Mouse (Mus musculus) heart, adult 2 months (tissue): ENCODE measurements around the gene Kcnb1. TPM values are rescaled to one million over a fixed set of nuclear protein-coding genes. Genes with fewer than 3 reads are reported as not detected.

Experiments used
- DNase-seq, 2 experiments: peaks; one replicate each; pipeline ENCODE4 v3.0.0; 2021
- H3K27ac ChIP-seq: fragments of 200-600 bp; 2 replicates; pipeline ENCODE4 v1.8.1; 2022
- H3K27me3 ChIP-seq: fragments of 200-500 bp; 2 replicates; pipeline ENCODE4 v1.6.1; 2012; ENCODE audit warnings: mild to moderate bottlenecking, low read length, inconsistent platforms, mixed read lengths; ENCODE audit not compliant: control insufficient read depth, insufficient read depth
- H3K36me3 ChIP-seq: fragments of 200-500 bp; 2 replicates; pipeline ENCODE4 v1.6.1; 2012; ENCODE audit warnings: low read length, inconsistent platforms; ENCODE audit not compliant: control insufficient read depth, insufficient read depth
- H3K4me1 ChIP-seq: fragments of 200-500 bp; 2 replicates; pipeline ENCODE4 v1.6.1; 2011; ENCODE audit warnings: low read length; ENCODE audit not compliant: control insufficient read depth, insufficient read depth
- H3K4me3 ChIP-seq: fragments of 200-600 bp; 2 replicates; pipeline ENCODE4 v1.8.1; 2022
- H3K79me2 ChIP-seq: fragments of 200-500 bp; replicated peaks from 2 replicates; pipeline ENCODE4 v1.6.1; 2012; ENCODE audit warnings: mild to moderate bottlenecking, inconsistent platforms, low read length, moderate library complexity, mixed read lengths; ENCODE audit not compliant: control insufficient read depth, insufficient read depth
- H3K9ac ChIP-seq: fragments of 200-500 bp; 2 replicates; pipeline ENCODE4 v1.6.1; 2012; ENCODE audit warnings: low read depth, mild to moderate bottlenecking, control low read depth, inconsistent platforms, low read length, mixed read lengths
- CTCF ChIP-seq: fragments of 200-600 bp; IDR thresholded peaks from 2 replicates; pipeline ENCODE4 v1.8.1; 2022; ENCODE audit warnings: antibody characterized with exemption, mild to moderate bottlenecking, moderate library complexity
- EP300 ChIP-seq: fragments of 200-500 bp; IDR thresholded peaks from 2 replicates; pipeline ENCODE4 v1.6.1; 2011; ENCODE audit warnings: low read depth, low read length, control low read depth; ENCODE audit not compliant: insufficient read depth
- POLR2A ChIP-seq: fragments of 200-500 bp; IDR thresholded peaks from 2 replicates; pipeline ENCODE4 v1.6.1; 2011; ENCODE audit warnings: mild to moderate bottlenecking, low read depth, low read length, control low read depth; ENCODE audit not compliant: insufficient read depth
- WGBS: fragments of 180-500 bp; shearing (Covaris S2); methylation state at CpG from one replicate; pipeline ENCODE4 v1.1.7; 2018; 5-methylcytosine and 5-hydroxymethylcytosine counted together
- intact Hi-C: fragments of 180-260 bp; cut with DNase I; formaldehyde crosslinking; loops from one replicate; pipeline ENCODE4 v1.15.1; 2025
- polyA plus RNA-seq: library from polyadenylated mRNA; depleted of rRNA; stranded (reverse); fragments of >200 nt; gene quantifications from 2 replicates; pipeline ENCODE4 v1.2.3, GENCODE M21; 2012
- total RNA-seq, 2 experiments: library from RNA; stranded (reverse); gene quantifications; 2 replicates each; pipeline ENCODE4 v1.2.3; 2021

Gene Kcnb1
- total and polyA plus RNA-seq, 3 experiments, result 17.2 to 38.8 (median 32.8) TPM

DNA sequence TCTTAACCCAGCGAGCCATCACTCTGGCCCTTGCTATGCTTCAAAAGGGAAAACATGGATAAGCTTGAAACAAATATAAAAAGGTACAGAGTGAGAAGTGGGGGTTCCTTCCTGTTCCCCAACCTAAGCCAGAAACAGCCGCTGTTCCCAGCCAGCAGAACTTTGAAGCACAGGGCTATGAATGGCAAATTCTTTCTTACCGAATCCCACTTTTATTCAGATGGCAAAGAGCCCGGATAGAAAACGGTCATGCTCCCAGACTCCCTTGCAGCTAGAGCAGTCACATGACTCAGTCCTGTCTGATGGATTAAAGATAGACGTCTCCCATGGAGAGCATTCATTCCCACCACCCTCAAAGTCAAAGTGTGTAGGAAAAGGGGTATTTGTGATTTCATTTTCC lies 39.1 kb downstream of the Kcnb1 start:
- Histone ChIP-seq H3K27ac (no peak overlapping the region), H3K27me3 (no peaks in the 10 kb centered on the region), H3K36me3 (no peaks in the 10 kb centered on the region), H3K9ac (no peak overlapping the region), H3K4me3 (no peak overlapping the region), H3K79me2 (peaks cover 6% of the 10 kb centered on the region; the same call in 1 of the 2 replicates), H3K4me1 (peaks cover 17% of the 10 kb centered on the region)
- intact Hi-C loops, result no loop called here
- WGBS, result 80% methylated on average over 6 of the region's 6 CpGs
- TF ChIP-seq POLR2A (no peak), EP300 (no peak), CTCF (no peak)
- DNase-seq, result no peak

DNA sequence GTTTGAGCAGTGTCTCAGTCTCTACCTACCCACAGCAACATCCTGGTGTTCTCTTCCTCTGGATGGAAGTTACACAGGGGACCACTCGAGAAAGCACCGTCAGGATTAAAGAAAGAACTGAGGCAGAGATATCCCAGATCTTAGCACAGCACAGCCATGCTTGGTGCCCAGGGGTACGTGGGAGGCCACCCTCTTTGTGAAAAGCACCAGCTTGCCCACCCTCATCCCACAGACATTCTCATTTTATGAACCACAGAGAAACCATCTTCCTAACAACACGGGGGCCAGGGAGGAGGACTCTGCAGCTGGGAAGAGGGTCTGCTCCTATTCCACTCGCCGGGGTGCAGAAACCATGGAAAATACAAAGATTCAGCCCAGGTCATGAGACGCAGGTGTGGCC lies 39.8 kb downstream of the Kcnb1 start:
- DNase-seq, result no peak
- TF ChIP-seq CTCF, result no peak
- TF ChIP-seq EP300, result no peak
- no peak for TF ChIP-seq POLR2A
- H3K79me2 ChIP-seq, result peaks cover 2% of the 10 kb centered on the region; the same call in 1 of the 2 replicates
- intact Hi-C loops, result no loop called here
- H3K27ac ChIP-seq, result no peak overlapping the region
- no peaks in the 10 kb centered on the region for H3K27me3 ChIP-seq
- H3K36me3 ChIP-seq, result no peaks in the 10 kb centered on the region
- 89% methylated on average over 7 of the region's 7 CpGs for WGBS
- peaks cover 14% of the 10 kb centered on the region for H3K4me1 ChIP-seq
- no peak overlapping the region for H3K4me3 ChIP-seq
- H3K9ac ChIP-seq, result no peak overlapping the region

DNA sequence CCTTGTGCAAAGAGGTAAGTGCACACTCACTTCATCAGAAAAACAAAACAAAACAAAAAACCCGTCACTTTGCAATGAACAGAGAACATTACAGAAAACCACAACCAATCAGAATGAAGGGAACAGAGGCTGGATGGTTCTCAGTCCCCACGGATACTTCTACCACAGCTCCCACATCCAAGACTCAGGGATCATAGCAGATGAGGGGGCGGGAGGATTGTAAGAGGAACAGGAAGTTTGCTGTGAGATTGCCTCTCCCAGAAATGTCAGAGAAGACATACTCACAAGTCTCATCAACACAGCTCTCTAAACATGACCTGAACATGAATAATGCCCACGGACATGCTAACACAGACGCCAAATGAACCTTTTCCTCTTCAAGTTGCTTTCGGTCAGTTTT lies 40.9 kb downstream of the Kcnb1 start:
- Histone ChIP-seq H3K27ac (no peak overlapping the region), H3K27me3 (no peaks in the 10 kb centered on the region), H3K4me3 (no peak overlapping the region), H3K4me1 (peaks cover 13% of the 10 kb centered on the region), H3K79me2 (0 out of 2 replicates have a peak, but pooled peaks cover 2% of the 10 kb centered on the region), H3K36me3 (no peaks in the 10 kb centered on the region), H3K9ac (no peak overlapping the region)
- DNase-seq, result no peak
- 83% methylated on average over 6 of the region's 6 CpGs for WGBS
- TF ChIP-seq POLR2A (no peak), CTCF (no peak), EP300 (no peak)
- intact Hi-C loops, result no loop called here

DNA sequence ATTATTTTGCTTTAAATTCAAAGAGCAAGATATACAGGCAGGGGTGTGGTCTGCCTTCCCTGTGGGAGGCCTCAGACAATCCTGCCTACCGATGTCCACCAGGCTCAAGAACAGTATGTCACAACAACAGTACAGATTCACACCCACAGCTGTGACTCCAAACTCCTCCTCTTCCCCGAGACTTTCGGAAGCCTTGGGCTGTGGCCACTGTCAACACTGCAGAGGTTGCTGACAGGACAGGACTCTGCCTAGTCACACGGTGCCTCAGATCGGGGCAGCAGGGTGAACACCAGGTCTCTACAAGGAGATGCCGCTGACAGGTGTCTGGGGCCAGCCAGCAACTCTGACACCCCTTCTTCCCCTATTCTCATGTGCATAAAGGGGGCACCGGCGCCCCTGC lies 42.2 kb downstream of the Kcnb1 start:
- Histone ChIP-seq H3K79me2 (0 out of 2 replicates have a peak, but pooled peaks cover 2% of the 10 kb centered on the region), H3K9ac (no peak overlapping the region), H3K27me3 (no peaks in the 10 kb centered on the region), H3K36me3 (no peaks in the 10 kb centered on the region), H3K27ac (no peak overlapping the region; the same call in 1 of the 2 replicates), H3K4me1 (peaks cover 11% of the 10 kb centered on the region), H3K4me3 (no peak overlapping the region)
- 39% methylated on average over 8 of the region's 8 CpGs for WGBS
- DNase-seq, result peak; percentile 40 to 52
- TF ChIP-seq POLR2A (no peak), EP300 (no peak), CTCF (no peak)
- intact Hi-C loops, result no loop called here

DNA sequence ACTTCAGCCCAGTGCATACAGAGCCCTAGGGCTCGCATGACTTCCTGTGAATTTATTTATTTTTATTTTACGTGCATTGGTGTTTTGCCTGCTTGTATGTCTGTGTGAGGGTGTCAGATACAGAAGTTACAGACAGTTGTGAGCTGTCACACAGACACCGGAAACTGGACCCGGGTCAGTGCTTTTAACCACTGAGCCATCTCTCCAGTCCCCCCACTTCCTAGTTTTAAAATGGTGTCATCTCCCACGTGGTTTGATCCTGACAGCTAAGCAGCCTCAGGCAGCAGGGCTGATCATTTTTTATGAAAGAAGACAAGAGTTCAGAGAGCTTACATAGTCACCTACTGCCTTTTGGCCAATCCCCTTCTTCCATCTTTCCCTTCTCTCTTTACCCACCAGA lies 44.1 kb downstream of the Kcnb1 start:
- Histone ChIP-seq H3K36me3 (no peaks in the 10 kb centered on the region), H3K27ac (no peak overlapping the region), H3K27me3 (no peaks in the 10 kb centered on the region), H3K4me3 (no peak overlapping the region), H3K9ac (no peak overlapping the region), H3K79me2 (peaks cover 2% of the 10 kb centered on the region), H3K4me1 (peaks cover 11% of the 10 kb centered on the region)
- intact Hi-C loops, result no loop called here
- TF ChIP-seq CTCF, result no peak
- 46% methylated on average over 5 of the region's 5 CpGs for WGBS
- DNase-seq, result no peak

DNA sequence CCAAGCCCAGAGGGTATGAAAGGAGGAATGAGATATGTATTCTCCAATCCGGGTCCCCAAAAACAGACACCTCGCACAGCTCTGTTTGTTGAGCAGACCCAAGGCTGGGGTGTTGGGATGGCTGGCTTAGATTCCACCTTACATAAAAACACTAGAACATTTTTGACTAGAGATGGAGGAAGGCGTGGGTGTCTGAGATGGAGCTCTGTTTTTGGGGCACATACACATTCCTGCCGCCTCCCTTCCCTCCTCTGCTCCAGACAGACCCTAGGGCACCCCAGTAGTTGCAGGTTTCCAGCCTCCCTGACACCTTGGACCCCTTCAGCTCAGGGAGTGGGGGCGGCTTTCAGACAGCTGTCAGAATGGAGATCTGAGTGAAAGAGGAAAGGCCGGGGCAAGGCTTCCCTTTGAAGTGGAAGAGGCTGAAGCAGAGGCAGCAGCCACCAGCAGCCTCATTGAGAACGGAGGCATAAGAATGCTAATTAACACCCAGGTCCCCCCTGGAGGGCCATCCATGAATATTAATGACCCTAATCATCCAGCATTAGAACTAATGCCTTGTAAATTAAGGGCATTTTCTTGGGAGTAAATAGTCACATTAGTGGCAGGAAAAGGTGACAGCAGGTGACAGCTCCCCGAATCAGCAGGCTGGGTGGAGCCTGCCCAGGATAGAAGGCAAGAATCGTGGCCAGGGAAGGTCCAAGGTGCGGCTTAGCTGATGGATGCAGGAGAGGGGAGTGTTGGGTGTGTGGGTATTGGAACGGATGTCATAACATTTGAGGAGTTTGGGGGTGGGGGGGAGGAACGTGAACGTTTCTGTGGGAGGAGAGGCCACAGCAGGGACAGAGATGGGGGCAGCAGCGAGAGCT lies 45.3 kb downstream of the Kcnb1 start:
- DNase-seq, result no peak
- Histone ChIP-seq H3K27me3 (no peaks in the 10 kb centered on the region), H3K9ac (no peak overlapping the region), H3K27ac (no peak overlapping the region), H3K4me1 (peaks cover 14% of the 10 kb centered on the region), H3K4me3 (no peak overlapping the region), H3K36me3 (no peaks in the 10 kb centered on the region), H3K79me2 (peaks cover 2% of the 10 kb centered on the region)
- intact Hi-C loops, result no loop called here
- 37% methylated on average over 14 of the region's 14 CpGs for WGBS
- TF ChIP-seq CTCF (no peak), EP300 (no peak), POLR2A (no peak)
